Mouse (Mus musculus) CH12.LX (cell line): ENCODE data around the gene Hrh2.

Experiments used
- CHD1 ChIP-seq: IDR thresholded peaks from 2 replicates; pipeline ENCODE4 v1.6.1; 2012; ENCODE audit warnings: low read depth, low read length, improper control_type of control experiment, inconsistent platforms
- EP300 ChIP-seq: IDR thresholded peaks from 2 replicates; pipeline ENCODE4 v1.6.1; 2011; ENCODE audit warnings: low read length, improper control_type of control experiment
- MAX ChIP-seq: IDR thresholded peaks from 2 replicates; pipeline ENCODE4 v1.6.1; 2011; ENCODE audit warnings: low read length, improper control_type of control experiment
- POLR2A ChIP-seq: IDR thresholded peaks from 2 replicates; pipeline ENCODE4 v1.6.1; 2011; ENCODE audit warnings: low read depth, mild to moderate bottlenecking, improper control_type of control experiment, low read length

DNA sequence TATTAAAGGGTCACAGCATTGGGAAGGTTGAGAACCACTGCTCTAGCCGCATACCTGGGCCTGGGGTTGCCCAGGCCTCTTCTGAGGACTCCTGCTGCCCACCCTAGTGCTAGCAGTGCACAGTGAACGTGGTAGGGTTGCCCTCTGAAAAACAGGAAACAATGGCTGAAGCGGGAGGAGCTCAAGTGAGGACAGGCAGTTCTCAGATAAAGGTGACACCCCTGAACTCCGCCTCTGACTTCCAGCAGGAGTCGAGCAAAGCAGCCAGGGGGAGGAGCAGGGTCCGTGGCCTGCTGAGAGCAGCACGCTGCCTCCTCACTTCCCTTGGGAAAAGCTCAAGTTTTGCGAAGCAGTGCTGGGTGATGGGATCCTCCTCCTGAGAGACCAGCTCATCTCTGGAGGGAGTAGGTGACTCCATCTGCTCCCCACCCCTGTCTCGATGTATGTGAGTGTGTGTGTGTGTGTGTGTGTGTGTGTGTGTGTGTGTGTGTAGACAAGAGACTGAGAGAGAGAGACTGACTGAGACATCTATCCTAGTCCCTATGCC is 38.2 kb upstream of the Hrh2 start:
- TF ChIP-seq POLR2A: no peak
- TF ChIP-seq EP300: no peak
- TF ChIP-seq MAX: no peak
- TF ChIP-seq CHD1: no peak
